Mouse (Mus musculus): ENCODE results near the gene Syt14.
A peak's percentile ranks its signal among the peaks of the same experiment; 100 is the strongest.

The Syt14 gene

DNA sequence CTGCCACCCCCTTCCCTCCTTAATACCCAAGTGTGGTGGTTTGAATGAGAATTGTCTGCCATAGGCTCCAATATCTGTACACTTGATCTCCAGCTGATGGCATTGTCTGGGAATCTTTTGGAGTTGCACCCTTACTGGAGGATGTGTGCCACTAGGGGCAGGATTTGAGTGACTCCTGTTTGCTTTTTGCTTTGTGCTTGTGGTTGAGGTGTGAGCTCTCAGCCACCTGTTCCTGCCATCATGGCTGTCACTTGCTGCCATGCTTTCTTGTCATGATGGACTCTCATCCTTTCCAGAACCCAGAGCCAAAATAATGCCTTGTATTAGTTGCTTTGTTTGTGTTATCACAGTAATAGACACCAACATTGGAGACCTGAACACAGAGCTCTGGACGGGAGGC lies 165.8 kb downstream of the Syt14 start:
- DNase-seq (ENCODE audit: low read depth, low spot score): peak; percentile 78

GRCm38 (mm10) chr1:192864440-192864839 lies 171.1 kb downstream of the Syt14 start:
- DNase-seq (ENCODE audit: low read depth, low spot score): no peak

DNA sequence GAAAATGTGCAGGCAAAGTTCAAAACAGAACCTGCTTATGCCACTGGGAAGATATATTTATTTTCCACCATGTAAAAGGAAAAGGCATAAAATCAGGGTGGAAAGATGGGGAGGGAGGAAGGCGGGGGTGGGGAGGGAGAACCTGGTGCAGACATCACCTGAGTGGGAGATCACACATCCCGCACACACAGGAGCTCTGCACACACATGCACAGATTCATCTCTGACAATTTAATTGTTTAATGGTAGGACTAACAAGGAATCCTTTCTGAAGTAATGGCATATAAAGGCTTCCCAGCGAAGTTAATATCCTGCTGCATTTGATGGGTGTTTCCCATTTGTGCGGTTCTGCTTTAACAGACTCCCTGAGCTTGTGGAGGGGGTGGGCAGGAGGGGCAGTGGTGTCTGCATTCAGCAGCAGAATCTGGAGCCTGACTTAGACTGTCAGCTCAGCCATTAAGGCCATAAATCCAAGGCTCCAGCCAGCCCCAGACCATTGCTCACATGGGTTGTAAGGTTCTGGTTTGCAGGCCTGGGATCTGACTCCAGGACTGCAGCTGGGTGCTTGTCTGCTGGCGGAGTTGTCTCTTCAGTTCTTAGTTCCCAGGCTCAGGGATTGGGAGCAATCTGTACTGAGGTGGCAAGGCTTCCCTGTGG lies 174.1 kb downstream of the Syt14 start:
- no peak for DNase-seq (ENCODE audit: low read depth, low spot score)

DNA sequence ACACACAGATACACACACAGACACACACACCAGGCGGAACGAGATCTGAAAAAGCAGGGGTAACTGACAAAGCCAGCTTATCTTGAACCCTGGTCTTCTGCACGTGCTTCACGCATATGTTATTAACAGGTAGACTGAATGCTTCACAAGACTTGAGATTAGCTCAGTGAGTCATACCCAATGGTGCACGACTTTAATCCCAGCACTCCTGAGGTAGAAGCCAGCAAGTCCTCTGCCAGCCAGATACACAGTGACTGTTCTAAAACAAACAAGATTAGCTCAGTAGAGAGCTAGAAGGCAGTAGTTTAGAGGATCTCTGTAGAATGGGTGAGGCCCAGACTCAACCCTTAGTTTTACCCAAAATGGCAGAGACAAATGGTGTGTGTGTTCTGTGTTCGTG lies 175.3 kb downstream of the Syt14 start:
- no peak for DNase-seq (ENCODE audit: low read depth, low spot score)

- no peak for DNase-seq (ENCODE audit: low read depth, low spot score)
These were observed 178.0 kb downstream of the Syt14 start for GRCm38 (mm10) chr1:192857582-192857981.

GRCm38 (mm10) chr1:192856931-192857330 lies 178.6 kb downstream of the Syt14 start:
- no peak for DNase-seq (ENCODE audit: low read depth, low spot score)

DNA sequence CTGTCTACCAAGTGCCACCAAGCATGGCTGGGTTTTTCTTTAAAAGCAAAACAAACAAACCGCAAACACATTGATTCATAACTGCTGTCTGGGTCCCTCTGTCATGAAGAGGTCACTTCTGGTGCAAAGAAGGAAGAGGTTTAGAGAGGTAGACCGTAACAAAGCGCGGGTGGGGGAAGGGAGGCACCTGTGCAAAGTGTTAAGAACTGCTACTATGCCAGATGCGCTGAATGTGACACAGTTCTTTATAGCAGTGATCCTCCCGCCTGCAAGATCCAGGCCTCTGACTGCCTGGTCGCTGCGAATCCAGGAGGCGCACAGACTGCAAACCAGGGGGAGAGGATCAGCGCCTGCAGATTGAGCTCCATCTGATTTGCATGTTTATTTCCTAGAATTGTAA lies 179.2 kb downstream of the Syt14 start:
- DNase-seq (ENCODE audit: low read depth, low spot score): peak; percentile 28

GRCm38 (mm10) chr1:192855474-192856230 lies 179.9 kb downstream of the Syt14 start, which contains the start of gene Sertad4:
Sertad4 (minus strand) TSS chr1:192855756.
- peak; percentile 74 for DNase-seq (ENCODE audit: low read depth, low spot score)

- DNase-seq (ENCODE audit: low read depth, low spot score): peak; percentile 54
These were observed 180.7 kb downstream of the Syt14 start for GRCm38 (mm10) chr1:192854819-192855271.

GRCm38 (mm10) chr1:192853988-192854818 lies 181.4 kb downstream of the Syt14 start:
- DNase-seq (ENCODE audit: low read depth, low spot score): peak; percentile 44

DNA sequence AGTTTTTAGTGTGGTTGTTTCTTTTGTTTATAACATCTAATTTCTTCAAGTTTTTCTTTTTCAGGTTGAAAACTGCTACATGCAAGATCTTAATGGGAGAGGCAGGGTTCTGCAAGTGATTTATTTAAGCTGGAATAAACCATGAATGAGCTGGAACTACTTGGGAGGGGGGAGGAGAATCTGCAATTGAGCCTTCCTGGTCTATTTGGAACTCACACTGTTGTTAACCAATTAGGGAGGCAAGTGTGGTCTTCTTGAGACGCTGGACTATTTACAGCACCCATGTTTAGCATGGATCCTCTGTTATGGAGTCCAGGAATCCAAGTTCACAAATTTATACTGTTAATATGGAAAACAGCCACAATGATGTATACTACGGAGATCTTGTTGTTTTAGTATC lies 182.1 kb downstream of the Syt14 start:
- DNase-seq (ENCODE audit: low read depth, low spot score): no peak

- no peak for DNase-seq (ENCODE audit: low read depth, low spot score)
These were observed 183.5 kb downstream of the Syt14 start for GRCm38 (mm10) chr1:192852047-192852446.

DNA sequence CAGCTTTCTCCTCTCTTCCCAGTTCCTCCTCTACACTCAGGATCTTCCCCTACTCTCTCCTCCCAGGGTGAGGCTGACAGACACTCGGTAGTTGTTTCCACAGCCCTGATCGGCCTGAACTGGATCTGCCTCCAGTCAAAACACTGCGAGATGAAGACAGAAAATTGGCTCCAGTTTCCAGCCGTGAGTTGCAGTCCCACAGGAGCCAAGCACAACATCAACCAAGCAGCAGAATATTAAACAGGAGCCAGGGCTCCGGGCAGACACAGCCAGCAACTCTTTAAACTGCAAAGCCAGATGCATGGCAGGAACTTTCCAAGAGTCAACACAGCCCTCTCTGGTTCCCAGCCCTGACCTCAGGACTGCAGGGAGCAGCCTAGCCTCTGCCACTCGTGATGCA lies 183.9 kb downstream of the Syt14 start:
- DNase-seq (ENCODE audit: low read depth, low spot score): no peak

DNA sequence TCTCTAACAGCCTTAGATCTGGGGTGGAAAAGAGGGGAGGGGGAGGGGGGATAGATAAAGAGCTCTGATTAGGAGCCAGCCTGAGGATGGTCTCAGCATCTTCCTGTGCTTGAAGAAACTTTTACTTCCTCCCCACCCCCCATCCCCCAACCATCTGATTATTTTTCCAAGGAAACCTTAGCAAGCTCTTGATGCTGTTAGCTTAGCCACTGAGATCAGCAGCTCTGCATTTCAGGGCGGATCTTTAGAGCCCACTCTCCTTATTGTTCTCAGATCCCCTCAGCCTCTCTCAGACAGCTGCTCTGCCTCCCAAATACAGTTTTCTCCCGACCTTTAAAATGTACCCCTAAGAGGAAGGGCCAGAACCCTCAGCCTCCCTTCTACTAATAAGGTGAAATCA lies 184.4 kb downstream of the Syt14 start:
- no peak for DNase-seq (ENCODE audit: low read depth, low spot score)

GRCm38 (mm10) chr1:192849616-192850015 lies 186.0 kb downstream of the Syt14 start:
- DNase-seq (ENCODE audit: low read depth, low spot score): no peak

- peak; percentile 15 for DNase-seq (ENCODE audit: low read depth, low spot score)
These were observed 188.3 kb downstream of the Syt14 start for GRCm38 (mm10) chr1:192847254-192847653.
